Mouse (Mus musculus) left cerebral cortex, adult 2 months (tissue): ENCODE measurements around the gene Fam184a. TPM values are rescaled to one million over a fixed set of nuclear protein-coding genes. Genes with fewer than 3 reads are reported as not detected.

Experiments used
- DNase-seq, 2 experiments: peaks; one replicate each; pipeline ENCODE4 v3.0.0; 2021 to 2022; ENCODE audit warnings: low spot score in 2 of 2, mixed read lengths in 1 of 2; ENCODE audit errors: extremely low spot score in 1 of 2
- H3K27ac ChIP-seq: fragments of 200-600 bp; 2 replicates; pipeline ENCODE4 v1.8.1; 2022
- H3K4me3 ChIP-seq: fragments of 200-600 bp; 2 replicates; pipeline ENCODE4 v1.8.1; 2022
- CTCF ChIP-seq: fragments of 200-600 bp; IDR thresholded peaks from 2 replicates; pipeline ENCODE4 v1.8.1; 2022; ENCODE audit warnings: antibody characterized with exemption, mild to moderate bottlenecking, moderate library complexity
- intact Hi-C: fragments of 180-260 bp; cut with DNase I; formaldehyde crosslinking; loops from one replicate; pipeline ENCODE4 v1.15.1; 2025
- total RNA-seq, 2 experiments: library from RNA; stranded (reverse); gene quantifications; 2 replicates each; pipeline ENCODE4 v1.2.3; 2021

The Fam184a gene
- total RNA-seq, 2 experiments from 2014 or later: 26.3 to 31.8 TPM

DNA sequence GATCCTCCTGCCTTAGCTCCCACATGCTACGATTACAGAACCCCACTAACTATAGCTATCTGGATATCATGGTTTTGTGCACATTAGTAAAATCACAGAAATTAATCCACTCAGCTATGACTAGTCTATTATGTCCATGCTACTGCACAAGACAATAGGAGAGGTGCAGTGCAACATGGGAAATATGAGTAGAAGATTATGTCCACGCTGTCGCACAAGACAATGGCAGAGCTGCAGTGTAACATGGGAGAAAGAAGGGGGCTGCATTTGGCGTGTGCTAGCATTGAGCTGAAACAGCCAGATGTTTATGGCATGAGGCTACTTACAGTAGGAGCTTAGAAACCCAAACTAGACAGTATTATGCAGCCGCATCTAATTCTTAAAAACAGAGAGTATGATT, 8.0 kb downstream of the Fam184a start:
- TF ChIP-seq CTCF: no peak
- Histone ChIP-seq H3K4me3 (no peak overlapping the region), H3K27ac (no peak overlapping the region)
- intact Hi-C loops: no loop called here
- DNase-seq: no peak

DNA sequence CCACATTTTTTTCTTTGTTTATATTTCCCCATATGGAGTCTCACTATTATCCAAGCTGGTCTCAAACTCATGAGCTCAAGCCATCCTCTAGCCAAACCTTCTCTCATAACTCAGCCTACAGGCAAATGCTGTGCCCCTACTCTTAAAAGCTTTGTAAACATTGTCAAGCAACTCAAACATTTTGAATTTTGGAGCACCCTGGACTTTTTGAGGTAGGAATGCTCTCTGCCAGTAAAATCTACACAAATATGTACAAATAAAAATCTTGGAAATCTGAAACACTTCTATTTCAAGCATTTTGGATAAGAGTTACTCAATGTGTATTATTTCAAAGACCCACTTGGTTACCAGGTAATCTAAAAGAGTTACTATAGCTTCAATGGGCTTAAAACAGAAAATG, 10.9 kb downstream of the Fam184a start:
- TF ChIP-seq CTCF: no peak
- intact Hi-C loops: no loop called here

DNA sequence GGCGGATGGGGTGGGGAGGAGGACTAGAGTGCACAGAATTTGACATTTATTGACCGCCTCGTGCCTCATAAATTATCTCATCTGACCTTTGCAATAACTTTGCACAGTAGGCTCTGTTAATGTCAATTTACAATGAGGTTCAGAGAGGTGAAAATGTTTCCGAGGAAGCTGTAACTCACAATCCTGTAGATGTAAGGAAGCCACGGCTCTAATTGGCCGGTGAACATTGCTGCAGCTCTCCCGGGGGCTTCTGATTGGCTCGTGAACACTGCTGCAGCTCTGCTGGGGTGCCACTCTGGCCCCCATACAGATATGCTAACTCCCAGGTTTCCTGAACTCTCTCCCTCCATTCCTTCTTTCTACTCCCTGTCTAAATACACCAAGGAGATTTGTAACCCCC, 12.1 kb downstream of the Fam184a start:
- Histone ChIP-seq H3K4me3 (no peak overlapping the region), H3K27ac (no peak overlapping the region)
- intact Hi-C loops: no loop called here
- TF ChIP-seq CTCF: no peak
- DNase-seq: no peak

More for the DNA sequence above, 10.9 kb downstream of the Fam184a start:
- Histone ChIP-seq H3K27ac (no peak overlapping the region), H3K4me3 (no peak overlapping the region)
- DNase-seq: no peak

DNA sequence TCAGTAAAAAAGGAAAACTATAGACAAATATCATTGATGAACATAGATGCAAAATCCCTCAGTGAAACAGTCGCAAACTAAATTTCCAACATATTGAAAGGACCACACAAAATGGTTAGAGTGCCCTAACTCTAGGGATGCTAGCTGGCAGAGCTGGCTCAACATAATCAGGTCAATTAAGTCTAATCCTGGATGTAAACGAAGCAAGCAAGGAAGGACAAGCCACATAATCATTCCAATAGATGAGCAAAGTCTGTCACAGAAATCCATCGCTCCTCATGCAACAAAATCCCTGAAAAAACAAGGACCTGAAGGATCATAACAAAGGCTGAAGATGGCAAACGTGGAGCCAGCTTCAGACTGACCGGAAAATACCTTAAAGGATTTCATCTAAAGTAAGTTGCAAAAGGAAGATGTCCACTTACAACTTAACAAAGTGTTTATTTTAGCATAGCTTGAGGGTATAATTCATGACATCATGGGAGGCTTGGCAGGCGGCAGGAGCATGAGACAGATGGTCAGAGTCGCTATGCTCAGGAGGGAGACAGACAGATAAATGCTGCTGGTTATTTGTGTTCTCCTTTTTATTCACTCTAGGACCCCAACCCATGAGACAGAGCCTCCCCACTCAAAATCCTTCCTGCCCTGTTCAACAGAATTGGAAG, 15.6 kb downstream of the Fam184a start:
- no peak for DNase-seq
- TF ChIP-seq CTCF: no peak
- intact Hi-C loops: no loop called here
- Histone ChIP-seq H3K27ac (no peak overlapping the region), H3K4me3 (no peak overlapping the region)

DNA sequence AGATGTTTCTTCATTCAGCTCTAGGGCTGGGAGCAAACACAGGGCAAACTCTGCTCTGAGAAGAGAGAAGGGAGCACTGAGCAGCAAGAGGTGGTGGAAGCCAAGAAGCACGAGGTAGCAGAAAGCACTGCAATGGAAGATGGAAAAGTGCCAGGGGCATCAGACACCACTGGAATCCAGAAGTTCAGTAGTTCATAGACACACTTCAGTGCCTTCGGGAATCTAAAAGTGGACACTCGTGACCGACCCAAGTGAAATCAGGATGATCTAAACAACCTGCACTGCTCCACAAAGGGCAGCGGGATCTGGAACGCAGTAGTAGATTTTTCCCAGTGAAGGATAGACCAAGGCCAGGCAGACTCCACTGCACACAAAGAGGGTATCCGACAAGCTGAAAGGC, 18.6 kb downstream of the Fam184a start:
- intact Hi-C loops: no loop called here
- H3K4me3 ChIP-seq: no peak overlapping the region
- no peak for TF ChIP-seq CTCF
- no peak overlapping the region for H3K27ac ChIP-seq
- no peak for DNase-seq

DNA sequence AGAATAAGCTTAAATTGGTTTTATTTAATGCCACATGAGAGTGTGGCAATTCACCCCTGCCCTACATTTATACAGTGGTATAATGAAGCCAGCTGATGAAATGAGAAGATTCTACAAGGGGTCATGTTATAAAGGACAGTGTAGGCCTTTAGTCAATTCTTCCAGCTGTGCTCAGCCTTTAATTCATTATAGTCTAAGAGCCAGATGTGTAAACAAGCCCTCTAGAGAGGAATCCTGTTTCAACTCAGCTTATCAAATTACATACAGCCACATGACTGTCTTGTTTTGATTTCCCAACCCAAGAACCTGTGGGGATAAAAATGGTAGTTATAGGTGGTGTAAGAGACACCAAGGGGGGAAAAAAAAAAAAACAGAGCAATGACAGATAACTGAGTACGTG, 22.0 kb downstream of the Fam184a start:
- intact Hi-C loops: no loop called here
- DNase-seq: no peak
- H3K4me3 ChIP-seq: no peak overlapping the region
- no peak overlapping the region for H3K27ac ChIP-seq
- TF ChIP-seq CTCF: no peak

DNA sequence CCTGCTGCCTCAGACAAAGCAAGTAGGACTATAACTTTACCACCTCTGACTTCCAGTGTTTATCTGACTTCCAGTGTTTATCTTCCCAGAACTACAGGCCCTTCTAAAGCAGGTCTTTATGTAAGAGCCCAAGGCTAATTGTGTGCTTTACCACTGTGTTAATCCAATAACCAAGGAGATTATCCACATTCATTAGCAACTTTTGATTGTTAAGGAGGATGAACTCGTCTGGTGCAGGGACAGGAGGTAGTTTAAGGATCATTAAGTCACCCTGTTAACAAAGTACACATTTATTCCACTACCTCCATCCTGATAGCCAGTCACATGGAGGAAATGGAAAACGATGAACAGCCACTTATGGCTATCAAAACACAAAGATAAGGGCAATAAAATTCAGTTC, 25.6 kb downstream of the Fam184a start:
- intact Hi-C loops: no loop called here
- no peak overlapping the region for H3K27ac ChIP-seq
- H3K4me3 ChIP-seq: no peak overlapping the region
- TF ChIP-seq CTCF: no peak
- no peak for DNase-seq

DNA sequence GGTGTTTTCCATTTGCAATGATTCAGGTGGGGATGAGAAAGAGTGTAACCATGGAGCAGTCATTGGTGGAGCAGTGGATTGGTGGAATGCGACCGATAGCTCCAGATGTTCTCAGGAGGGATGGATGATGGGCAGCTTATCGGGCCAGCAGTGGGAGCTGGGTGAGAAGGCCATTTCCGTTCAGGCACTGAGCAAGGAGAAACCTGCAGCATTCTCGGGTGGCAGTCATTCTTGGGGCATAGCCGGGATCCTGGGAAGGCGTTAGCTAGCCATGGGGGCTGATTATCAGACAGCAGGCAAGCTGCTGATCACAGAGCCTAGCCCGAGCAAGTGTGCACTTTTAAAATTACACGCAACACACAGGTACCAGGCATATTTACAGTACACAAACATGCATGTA, 46.4 kb downstream of the Fam184a start:
- intact Hi-C loops: no loop called here
- Histone ChIP-seq H3K4me3 (no peak overlapping the region), H3K27ac (no peak overlapping the region)
- no peak for DNase-seq
- TF ChIP-seq CTCF: no peak

DNA sequence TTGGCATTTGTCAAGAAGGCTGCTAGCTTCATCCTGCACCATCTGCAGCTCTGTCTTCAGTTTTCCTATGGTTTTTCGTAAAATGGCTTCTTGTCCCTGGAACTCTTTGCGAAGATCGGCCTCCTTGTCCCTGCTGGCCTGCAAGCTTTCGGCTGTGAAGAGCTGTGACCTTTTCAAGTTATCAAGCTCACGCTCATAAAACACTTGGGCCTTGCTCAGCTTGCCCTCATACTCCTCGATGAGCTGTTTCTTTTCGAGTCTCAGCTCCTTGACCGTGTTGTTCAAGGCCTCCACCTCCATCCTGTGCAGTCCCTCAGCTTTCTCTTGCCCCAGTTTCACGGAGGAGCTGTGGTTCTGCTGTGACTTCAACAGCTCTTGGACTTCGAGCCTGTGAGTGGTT, 52.4 kb downstream of the Fam184a start:
- intact Hi-C loops: no loop called here
- no peak for TF ChIP-seq CTCF

DNA sequence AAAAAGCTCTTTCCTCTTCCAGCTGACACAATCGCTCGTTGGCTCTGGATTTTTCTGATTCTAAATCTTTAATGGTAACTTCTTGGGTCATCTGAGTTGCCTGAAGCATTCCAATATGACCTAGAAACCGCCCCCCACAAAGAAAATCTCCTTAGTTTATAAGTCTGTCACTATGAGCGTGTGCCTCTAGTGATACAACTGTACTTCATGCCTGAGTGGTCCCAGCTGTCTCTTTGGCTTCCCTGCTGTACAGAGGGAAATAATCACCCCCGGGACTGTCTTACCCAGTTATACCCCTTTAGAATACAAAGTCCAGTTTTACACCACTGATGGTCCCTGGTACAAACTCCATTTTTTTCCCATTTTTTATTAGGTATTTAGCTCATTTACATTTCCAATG, 56.2 kb downstream of the Fam184a start:
- no peak for TF ChIP-seq CTCF
- intact Hi-C loops: no loop called here
- Histone ChIP-seq H3K4me3 (no peak overlapping the region), H3K27ac (no peak overlapping the region)
- no peak for DNase-seq

More for the DNA sequence above, 52.4 kb downstream of the Fam184a start:
- Histone ChIP-seq H3K27ac (no peak overlapping the region), H3K4me3 (no peak overlapping the region)
- no peak for DNase-seq

DNA sequence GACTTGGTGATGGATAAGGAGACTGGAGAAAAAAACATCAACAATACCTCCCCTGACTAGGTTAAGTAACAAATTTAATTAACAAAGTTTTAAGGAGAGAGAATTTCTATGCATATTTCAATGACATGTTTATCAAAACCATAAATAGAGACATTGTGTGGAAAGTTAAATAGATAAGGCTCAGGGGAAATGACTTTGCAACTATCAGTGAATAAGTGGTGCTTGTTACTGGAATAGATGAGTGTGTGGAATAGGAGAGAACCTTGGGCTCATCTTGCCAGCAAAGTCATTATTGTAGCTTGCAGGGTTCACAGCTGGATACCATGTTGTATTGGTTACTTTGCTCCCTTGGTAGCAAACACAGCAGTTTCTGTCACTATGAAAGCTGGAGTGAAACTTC, 59.7 kb downstream of the Fam184a start:
- no peak for DNase-seq

DNA sequence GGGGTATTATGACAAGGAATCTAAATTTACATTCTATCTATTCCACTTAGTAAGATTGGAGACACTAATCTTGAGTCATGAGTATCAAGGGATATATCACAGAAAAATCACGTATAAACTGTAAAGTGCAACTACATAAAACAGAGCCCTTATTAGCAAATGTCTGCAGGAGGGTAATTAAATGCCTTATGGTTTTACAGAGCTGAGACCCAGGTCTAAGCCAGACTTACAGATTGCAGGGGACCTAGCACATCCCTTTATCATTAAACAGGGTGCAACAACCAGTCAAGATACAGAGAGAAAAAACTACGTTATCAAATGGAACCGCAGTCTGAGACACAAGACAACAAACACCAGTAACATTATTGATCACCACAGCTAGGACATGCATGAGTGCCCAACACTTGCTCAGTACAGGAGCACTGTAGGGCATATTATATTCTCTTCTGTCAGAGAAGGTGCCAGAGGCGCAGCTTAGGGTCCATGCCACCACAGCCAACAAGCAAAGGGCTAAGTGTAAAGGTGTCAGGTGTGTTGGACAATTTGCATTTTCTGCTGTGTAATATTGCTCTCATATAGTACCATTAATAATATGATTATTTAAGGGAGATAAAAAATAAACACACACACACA, 61.9 kb downstream of the Fam184a start:
- intact Hi-C loops: no loop called here
- DNase-seq: no peak
- H3K4me3 ChIP-seq: no peak overlapping the region
- no peak for TF ChIP-seq CTCF
- no peak overlapping the region for H3K27ac ChIP-seq

More for the DNA sequence above, 59.7 kb downstream of the Fam184a start:
- H3K27ac ChIP-seq: no peak overlapping the region
- TF ChIP-seq CTCF: no peak
- H3K4me3 ChIP-seq: no peak overlapping the region
- intact Hi-C loops: no loop called here

DNA sequence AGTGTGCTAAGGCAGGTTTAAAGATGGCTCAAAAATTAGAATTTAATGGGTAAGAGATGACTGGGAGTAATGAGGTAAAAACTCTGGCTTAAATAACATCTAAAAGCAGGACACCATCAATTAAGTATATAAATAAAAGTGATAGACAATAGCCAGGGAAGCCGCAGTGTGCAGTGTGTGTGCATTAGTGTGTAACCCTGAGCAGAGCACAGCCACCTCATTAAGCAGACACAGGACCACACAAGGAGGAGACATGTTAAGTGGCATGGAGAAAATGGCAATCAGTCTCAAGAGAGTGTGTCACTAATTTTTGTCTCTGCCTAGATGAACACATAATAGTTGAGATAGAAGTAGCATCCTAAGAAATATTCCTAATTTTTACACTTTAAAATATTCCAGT, 62.4 kb downstream of the Fam184a start:
- no peak overlapping the region for H3K27ac ChIP-seq
- TF ChIP-seq CTCF: no peak
- DNase-seq: no peak
- intact Hi-C loops: no loop called here
- H3K4me3 ChIP-seq: no peak overlapping the region
